18 mouse cellular contexts compared by ENCODE assay signal in genomic region chr6:49555069-49555468, GRCm38 (mm10).
"Had no signal": no experiment of that assay in that cellular context is flagged by ENCODE, and none has a peak within 500 bp of the region (broad histone marks: within the 10 kb centered on the region; RNA-seq: fewer than 3 reads in every experiment).

No protein-coding gene starts in this region.

- DNase-seq: lung, adult 18-20 months; lung, embryonic 14.5 days; lung, postnatal 10 days; lung, postnatal 4 days; midbrain, embryonic 14.5 days; right cerebral cortex, adult 18-20 months; right cerebral cortex, postnatal 25 days; right cerebral cortex, postnatal 4 days; spleen, adult 18-20 months; thymus, adult 18-20 months; thymus, postnatal 14 days; thymus, postnatal 36 days had no signal

- H3K4me3 ChIP-seq: midbrain, embryonic 10.5 days; midbrain, embryonic 12.5 days; myocyte; neural tube, embryonic 12.5 days had no signal

- H3K27me3 ChIP-seq: midbrain, embryonic 12.5 days; neural tube, embryonic 12.5 days had no signal

- H3K27ac ChIP-seq: liver, embryonic 14.5 days; midbrain, embryonic 10.5 days; midbrain, embryonic 12.5 days; neural tube, embryonic 12.5 days had no signal

- ATAC-seq: midbrain, embryonic 16.5 days had no signal

- H3K36me3 ChIP-seq: midbrain, embryonic 10.5 days; midbrain, embryonic 12.5 days; neural tube, embryonic 12.5 days had no signal

- H3K9ac ChIP-seq: liver, embryonic 14.5 days; lung, embryonic 14.5 days; midbrain, embryonic 12.5 days; neural tube, embryonic 12.5 days had no signal

- H3K9me3 ChIP-seq: midbrain, embryonic 10.5 days; midbrain, embryonic 12.5 days; neural tube, embryonic 12.5 days had no signal

- H3K4me1 ChIP-seq: midbrain, embryonic 10.5 days; midbrain, embryonic 12.5 days; neural tube, embryonic 12.5 days had no signal

- H3K4me2 ChIP-seq: lung, embryonic 14.5 days; midbrain, embryonic 12.5 days; neural tube, embryonic 12.5 days had no signal
